Mouse (Mus musculus) liver, adult 2 months (tissue): Measurements from ENCODE around the gene Eddm3b. TPM values are rescaled to one million over a fixed set of nuclear protein-coding genes. Genes with fewer than 3 reads are reported as not detected.

ENCODE experiments used
- DNase-seq: peaks from one replicate; pipeline ENCODE4 v3.0.0-alpha.2; 2011; ENCODE audit warnings: low read depth, low spot score; ENCODE audit errors: extremely low read depth
- H3K27ac ChIP-seq: fragments of 200-500 bp; replicated peaks from 2 replicates; pipeline ENCODE4 v1.5.1; 2012; ENCODE audit warnings: low read depth, mild to moderate bottlenecking, control low read depth, inconsistent platforms, low read length; ENCODE audit not compliant: insufficient read depth
- H3K27me3 ChIP-seq: fragments of 200-500 bp; 2 replicates; pipeline ENCODE4 v1.6.1; 2012; ENCODE audit warnings: mild to moderate bottlenecking, moderate library complexity, low read length, inconsistent platforms; ENCODE audit not compliant: control insufficient read depth, insufficient read depth
- H3K36me3 ChIP-seq: fragments of 200-500 bp; 2 replicates; pipeline ENCODE4 v1.6.1; 2012; ENCODE audit warnings: low read length, inconsistent platforms; ENCODE audit not compliant: control insufficient read depth, insufficient read depth
- H3K4me1 ChIP-seq: fragments of 200-500 bp; 2 replicates; pipeline ENCODE4 v1.6.1; 2011; ENCODE audit warnings: low read length; ENCODE audit not compliant: control insufficient read depth, insufficient read depth
- H3K4me3 ChIP-seq: fragments of 200-500 bp; 2 replicates; pipeline ENCODE4 v1.5.1; 2011; ENCODE audit warnings: low read depth, mild to moderate bottlenecking, control low read depth, low read length, moderate library complexity; ENCODE audit not compliant: insufficient read depth
- H3K79me2 ChIP-seq: fragments of 200-500 bp; 2 replicates; pipeline ENCODE4 v1.6.1; 2012; ENCODE audit warnings: inconsistent platforms, mild to moderate bottlenecking, low read length, moderate library complexity; ENCODE audit not compliant: control insufficient read depth, insufficient read depth
- H3K9ac ChIP-seq: fragments of 200-500 bp; 2 replicates; pipeline ENCODE4 v1.6.1; 2012; ENCODE audit warnings: low read depth, mild to moderate bottlenecking, control low read depth, inconsistent platforms, low read length
- CTCF ChIP-seq: fragments of 200-500 bp; IDR thresholded peaks from 2 replicates; pipeline ENCODE4 v1.5.1; 2011; ENCODE audit warnings: low read depth, low read length, control low read depth
- POLR2A ChIP-seq: fragments of 200-500 bp; IDR thresholded peaks from 2 replicates; pipeline ENCODE4 v1.6.1; 2011; ENCODE audit warnings: low read length, control low read depth; ENCODE audit not compliant: insufficient read depth; ENCODE audit errors: extremely low read depth
- WGBS: fragments of 180-500 bp; shearing (Covaris S2); methylation state at CpG from one replicate; pipeline ENCODE4 v1.1.7; 2018; 5-methylcytosine and 5-hydroxymethylcytosine counted together
- polyA plus RNA-seq: library from polyadenylated mRNA; depleted of rRNA; stranded (reverse); fragments of >200 nt; gene quantifications from 2 replicates; pipeline ENCODE4 v1.2.3, GENCODE M21; 2012
- total RNA-seq: library from RNA; depleted of rRNA; stranded (reverse); fragments of >200 nt; gene quantifications from 2 replicates; pipeline ENCODE4 v1.2.3, GENCODE M21; 2014

Gene Eddm3b
- total and polyA plus RNA-seq, 2 experiments, result not detected

DNA sequence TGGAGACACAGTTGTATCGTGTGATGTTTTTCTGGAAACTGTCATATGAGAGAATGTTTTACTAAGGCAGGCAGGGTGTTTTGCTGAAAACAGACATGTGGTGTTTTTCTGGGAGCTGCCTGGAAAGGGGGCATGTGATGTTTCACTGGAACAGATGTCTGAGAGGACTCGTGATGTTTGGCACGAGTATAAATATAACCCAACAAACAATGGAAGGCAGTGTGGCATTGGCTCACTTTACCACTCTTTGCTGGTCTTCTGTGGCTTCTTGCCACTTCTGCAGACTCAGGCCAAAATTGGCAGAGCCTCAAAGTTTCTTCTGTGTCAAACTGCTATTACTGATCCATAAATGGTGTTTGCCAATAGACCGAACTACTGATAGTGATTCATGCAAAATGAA lies 29.1 kb downstream of the Eddm3b start:
- no peak overlapping the region for H3K4me3 ChIP-seq

DNA sequence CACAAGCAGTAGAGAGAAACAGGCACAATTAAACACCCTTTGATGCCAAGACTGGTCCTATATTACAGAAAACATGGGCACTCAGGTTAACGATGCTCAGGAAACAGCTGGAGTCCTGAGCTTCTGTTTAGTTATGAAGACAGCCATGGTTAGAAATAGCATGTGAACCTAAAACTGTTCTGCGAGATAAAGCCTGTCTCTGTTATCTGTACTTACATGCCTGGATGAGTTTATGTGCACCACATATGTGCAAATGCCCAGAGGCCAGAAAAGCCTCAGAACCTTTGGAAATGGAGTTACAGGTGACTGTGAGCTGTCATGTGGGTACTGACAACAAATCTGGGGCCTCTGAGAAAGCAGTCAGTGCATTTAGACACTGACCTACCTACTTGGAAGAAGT lies 29.7 kb downstream of the Eddm3b start:
- no peak for TF ChIP-seq POLR2A
- TF ChIP-seq CTCF, result no peak
- H3K9ac ChIP-seq, result no peak overlapping the region
- no peaks in the 10 kb centered on the region for H3K4me1 ChIP-seq
- H3K36me3 ChIP-seq, result no peaks in the 10 kb centered on the region
- no peaks in the 10 kb centered on the region for H3K79me2 ChIP-seq
- H3K27ac ChIP-seq, result no peak overlapping the region
- no peak for DNase-seq
- WGBS, result 75% methylated on average over 2 of the region's 2 CpGs
- H3K27me3 ChIP-seq, result no peaks in the 10 kb centered on the region
- H3K4me3 ChIP-seq, result no peak overlapping the region

More for the DNA sequence above, 29.1 kb downstream of the Eddm3b start:
- TF ChIP-seq POLR2A (no peak), CTCF (no peak)
- Histone ChIP-seq H3K36me3 (no peaks in the 10 kb centered on the region), H3K79me2 (no peaks in the 10 kb centered on the region), H3K4me1 (no peaks in the 10 kb centered on the region), H3K27me3 (no peaks in the 10 kb centered on the region), H3K27ac (no peak overlapping the region), H3K9ac (no peak overlapping the region)
- WGBS, result 49% methylated on average over 4 of the region's 4 CpGs
- DNase-seq, result no peak

DNA sequence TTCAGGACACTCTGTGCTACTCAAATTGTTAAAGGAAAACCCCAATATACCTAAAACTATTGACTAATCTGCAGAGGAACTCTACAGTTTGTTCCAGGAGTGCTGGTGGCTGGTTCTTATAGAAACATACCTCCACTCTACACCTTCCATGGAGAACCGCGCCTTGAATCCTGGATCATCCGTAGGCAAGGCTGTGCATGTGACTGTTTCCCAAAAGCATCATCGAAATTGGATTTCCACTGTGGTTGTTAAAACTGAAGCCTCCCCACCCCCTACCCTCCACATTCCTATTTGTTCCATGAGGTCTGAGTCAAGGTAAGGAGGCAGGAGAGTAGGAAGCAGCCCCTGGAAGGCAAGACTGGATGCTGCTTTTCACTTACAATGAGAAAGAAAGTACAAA lies 30.2 kb downstream of the Eddm3b start:
- H3K36me3 ChIP-seq, result no peaks in the 10 kb centered on the region
- H3K27ac ChIP-seq, result no peak overlapping the region

DNA sequence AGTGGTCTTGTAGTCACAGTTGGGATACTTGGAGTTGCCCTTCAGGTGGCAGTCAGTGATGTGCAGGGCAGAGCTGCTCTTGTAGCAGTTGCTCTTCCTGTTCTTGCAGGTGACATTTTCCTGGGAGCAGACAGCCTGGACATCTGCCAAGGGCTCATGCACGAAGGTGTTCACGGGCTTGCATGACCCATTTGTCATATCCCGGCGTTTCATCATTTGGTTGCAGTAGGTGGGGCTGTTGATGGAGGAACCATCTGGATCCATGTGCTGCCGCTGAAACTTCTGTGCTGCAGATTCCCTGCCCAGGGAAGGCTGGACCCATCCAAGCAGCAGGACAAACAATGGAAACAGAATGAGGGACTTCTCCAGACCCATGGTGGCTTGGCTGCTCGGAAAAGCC lies 31.3 kb downstream of the Eddm3b start:
- no peaks in the 10 kb centered on the region for H3K36me3 ChIP-seq
- no peaks in the 10 kb centered on the region for H3K79me2 ChIP-seq
- no peak overlapping the region for H3K9ac ChIP-seq
- DNase-seq, result no peak
- 83% methylated on average over 6 of the region's 6 CpGs for WGBS
- no peaks in the 10 kb centered on the region for H3K4me1 ChIP-seq
- H3K4me3 ChIP-seq, result no peak overlapping the region
- H3K27me3 ChIP-seq, result no peaks in the 10 kb centered on the region
- TF ChIP-seq CTCF (no peak), POLR2A (no peak)
- H3K27ac ChIP-seq, result no peak overlapping the region

More for the DNA sequence above, 30.2 kb downstream of the Eddm3b start:
- no peak overlapping the region for H3K9ac ChIP-seq
- H3K79me2 ChIP-seq, result no peaks in the 10 kb centered on the region
- TF ChIP-seq POLR2A (no peak), CTCF (no peak)
- no peak overlapping the region for H3K4me3 ChIP-seq
- H3K4me1 ChIP-seq, result no peaks in the 10 kb centered on the region
- H3K27me3 ChIP-seq, result no peaks in the 10 kb centered on the region
- WGBS, result 95% methylated on average over 4 of the region's 4 CpGs
- no peak for DNase-seq

DNA sequence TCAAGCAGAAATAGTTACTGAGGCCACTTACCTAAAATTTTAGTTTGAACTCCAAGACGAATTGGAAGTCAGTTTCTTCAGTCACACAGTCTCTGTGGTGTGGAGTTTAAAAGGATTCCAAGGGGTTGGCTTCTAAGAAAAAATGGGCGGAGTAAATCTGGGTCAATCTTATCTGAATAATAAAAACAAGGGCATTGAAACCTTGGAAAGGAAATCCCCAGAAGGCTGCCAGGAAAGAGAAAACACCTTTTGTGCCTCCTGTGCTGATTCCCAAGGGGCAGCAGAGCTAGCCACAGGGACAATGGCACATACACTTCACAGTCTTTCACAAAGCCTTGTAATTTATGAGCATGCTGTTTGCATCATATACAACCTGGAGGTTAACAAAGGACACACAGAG lies 32.5 kb downstream of the Eddm3b start, which contains the start of gene Rnase1:
Gene Rnase1 (minus strand): TSS at position 101 of the 400 bp plus-strand sequence.
- WGBS, result 83% methylated on average over 2 of the region's 2 CpGs
- H3K36me3 ChIP-seq, result no peaks in the 10 kb centered on the region
- H3K4me3 ChIP-seq, result no peak within 1 kb of the TSS
- no peaks in the 10 kb centered on the region for H3K4me1 ChIP-seq
- TF ChIP-seq CTCF, result no peak
- no peak for TF ChIP-seq POLR2A
- no peak for DNase-seq
- no peaks in the 10 kb centered on the region for H3K79me2 ChIP-seq
- H3K27ac ChIP-seq, result no peak within 1 kb of the TSS
- no peak within 1 kb of the TSS for H3K9ac ChIP-seq
- H3K27me3 ChIP-seq, result no peaks in the 10 kb centered on the region

DNA sequence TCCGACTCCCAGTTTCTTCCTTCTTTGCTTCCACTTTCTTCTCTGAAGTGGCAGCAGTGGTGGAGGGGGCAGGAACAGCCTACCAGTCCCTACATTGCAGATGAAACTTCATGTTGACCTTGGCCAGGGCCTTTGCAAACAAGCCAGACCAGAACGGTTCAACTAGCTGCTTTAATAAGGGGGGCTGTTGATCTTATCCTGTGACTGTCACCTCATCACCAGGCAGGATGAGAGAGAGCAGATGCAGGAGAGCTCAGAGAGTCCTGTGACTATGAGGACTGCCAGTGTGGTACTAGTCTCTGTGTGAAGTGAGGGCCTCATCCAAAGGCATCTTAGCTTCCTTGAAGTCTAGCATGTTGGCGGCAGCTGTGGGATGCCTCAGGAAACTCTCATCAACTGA lies 33.8 kb downstream of the Eddm3b start:
- DNase-seq, result no peak
- no peak overlapping the region for H3K9ac ChIP-seq
- no peak overlapping the region for H3K4me3 ChIP-seq
- 61% methylated on average over 3 of the region's 3 CpGs for WGBS
- H3K79me2 ChIP-seq, result no peaks in the 10 kb centered on the region
- H3K27ac ChIP-seq, result no peak overlapping the region
- TF ChIP-seq POLR2A (no peak), CTCF (no peak)
- H3K27me3 ChIP-seq, result no peaks in the 10 kb centered on the region
- H3K4me1 ChIP-seq, result no peaks in the 10 kb centered on the region
- no peaks in the 10 kb centered on the region for H3K36me3 ChIP-seq
